10 mouse cellular contexts compared by ENCODE assay signal in genomic region chr13:112252991-112253620, GRCm38 (mm10). TPM values are rescaled to one million over a fixed set of nuclear protein-coding genes. Genes with fewer than 3 reads are reported as not detected.
DNase-seq lines count a peak whose midpoint lies in the region; ATAC-seq and TF ChIP-seq lines count a peak whose summit lies in the region.
"Had no signal": no experiment of that assay in that cellular context is flagged by ENCODE, and none has a peak within 500 bp of the region (broad histone marks: within the 10 kb centered on the region; RNA-seq: fewer than 3 reads in every experiment).

No protein-coding gene starts in this region.

- H3K27ac ChIP-seq in intestine, embryonic 14.5 days (ENCODE audit: low read depth): no peak overlapping the region
- H3K27ac ChIP-seq in intestine, postnatal 0 days (ENCODE audit: low read depth, low read length): no peak overlapping the region
- H3K27ac ChIP-seq in heart, postnatal 0 days (ENCODE audit: low read depth): peak overlapping the region; percentile 72; the same call in 1 of the 2 replicates

- no peak for DNase-seq in intestine, embryonic 14.5 days (ENCODE audit: low spot score)
- DNase-seq in embryo, embryonic 11 days: peak; percentile 58
- peak; percentile 90 for DNase-seq in heart, postnatal 0 days (ENCODE audit: low spot score)
- DNase-seq in lung, postnatal 10 days: peak; percentile 43
- no peak for DNase-seq in left cerebral cortex, postnatal 4 days
- DNase-seq in cerebellum, postnatal 4 days (ENCODE audit: low spot score in 2 of 2): no peak
- DNase-seq: cerebellum, adult 11-12 months had no signal

- intact Hi-C loops in left cerebral cortex, postnatal 4 days (cut with DNase I): loop anchor here (10.0 kb wide), 1 partner anchor 138 kb away; no protein-coding TSS in a partner anchor

- no peak overlapping the region for H3K4me2 ChIP-seq in intestine, embryonic 14.5 days (ENCODE audit: low read length)
- no peak overlapping the region for H3K4me2 ChIP-seq in intestine, postnatal 0 days (replicated peaks; ENCODE audit: low read depth)
- peak overlapping the region; percentile 46 for H3K4me2 ChIP-seq in heart, postnatal 0 days (ENCODE audit: low read depth, low read length)

- no peak for TF ChIP-seq CTCF in intestine, postnatal 0 days (IDR thresholded peaks at IDR 0.05; ENCODE audit: low read depth)
- TF ChIP-seq CTCF in heart, postnatal 0 days (IDR thresholded peaks at IDR 0.05; ENCODE audit: low read depth): no peak

- 0 out of 2 replicates have a peak, but pooled peaks have one; percentile 41 for TF ChIP-seq EP300 in heart, postnatal 0 days (IDR thresholded peaks at IDR 0.05; ENCODE audit: low read depth)

- H3K4me1 ChIP-seq in intestine, embryonic 14.5 days (replicated peaks; ENCODE audit: control insufficient read depth, insufficient read depth, low read length): peaks cover 12% of the 10 kb centered on the region
- H3K4me1 ChIP-seq in intestine, postnatal 0 days (replicated peaks; ENCODE audit: control insufficient read depth, insufficient read depth, low read length): 0 out of 2 replicates have a peak, but pooled peaks cover 2% of the 10 kb centered on the region
- peaks cover 27% of the 10 kb centered on the region for H3K4me1 ChIP-seq in heart, postnatal 0 days (ENCODE audit: control insufficient read depth, insufficient read depth)

- H3K4me3 ChIP-seq in intestine, embryonic 14.5 days (ENCODE audit: low read depth, low read length): no peak overlapping the region
- no peak overlapping the region for H3K4me3 ChIP-seq in intestine, postnatal 0 days (ENCODE audit: low read depth, low read length)
- no peak overlapping the region for H3K4me3 ChIP-seq in heart, postnatal 0 days (ENCODE audit: low read depth, low read length)

- ATAC-seq in intestine, embryonic 14.5 days (replicated peaks; ENCODE audit: low FRiP score, low TSS enrichment, low read depth): 0 out of 2 replicates have a peak, but pooled peaks have one; percentile 27
- no peak for ATAC-seq in intestine, postnatal 0 days
- ATAC-seq in heart, postnatal 0 days (ENCODE audit: insufficient read depth, low read depth): peak; percentile 83
- no peak for ATAC-seq in megakaryocyte progenitor cell, adult 5-6 weeks (replicated peaks; ENCODE audit: poor library complexity)
- ATAC-seq: forebrain, embryonic 14.5 days had no signal

- 31% methylated on average over 13 of the region's 13 CpGs for WGBS in intestine, embryonic 14.5 days
- 45% methylated on average over 13 of the region's 13 CpGs for WGBS in intestine, postnatal 0 days
- WGBS in heart, postnatal 0 days: 23% methylated on average over 13 of the region's 13 CpGs

- H3K36me3 ChIP-seq in intestine, embryonic 14.5 days (ENCODE audit: control insufficient read depth, insufficient read depth, low read length): no peaks in the 10 kb centered on the region
- H3K36me3 ChIP-seq in intestine, postnatal 0 days (ENCODE audit: control insufficient read depth, insufficient read depth): no peaks in the 10 kb centered on the region
- no peaks in the 10 kb centered on the region for H3K36me3 ChIP-seq in heart, postnatal 0 days (replicated peaks; ENCODE audit: control insufficient read depth, insufficient read depth, low read length)

- H3K27me3 ChIP-seq in intestine, embryonic 14.5 days (replicated peaks; ENCODE audit: control insufficient read depth, insufficient read depth, low read length): no peaks in the 10 kb centered on the region
- H3K27me3 ChIP-seq in intestine, postnatal 0 days (replicated peaks; ENCODE audit: control insufficient read depth, insufficient read depth, low read length): no peaks in the 10 kb centered on the region
- no peaks in the 10 kb centered on the region for H3K27me3 ChIP-seq in heart, postnatal 0 days (ENCODE audit: control insufficient read depth, insufficient read depth, low read length)

- no peak overlapping the region for H3K9ac ChIP-seq in intestine, embryonic 14.5 days (ENCODE audit: low read length)
- H3K9ac ChIP-seq in intestine, postnatal 0 days (ENCODE audit: low read depth, low read length): no peak overlapping the region
- H3K9ac ChIP-seq in heart, postnatal 0 days (replicated peaks; ENCODE audit: low read depth, low read length): 0 out of 2 replicates have a peak overlapping the region, but pooled peaks have one; percentile 25

- H3K9me3 ChIP-seq in intestine, embryonic 14.5 days (ENCODE audit: control insufficient read depth, low read length): no peaks in the 10 kb centered on the region
- H3K9me3 ChIP-seq in intestine, postnatal 0 days (ENCODE audit: control insufficient read depth): no peaks in the 10 kb centered on the region
- peaks cover 11% of the 10 kb centered on the region for H3K9me3 ChIP-seq in heart, postnatal 0 days (replicated peaks; ENCODE audit: control insufficient read depth, low read length)

RNA-seq across cellular contexts. Expression of gene Ankrd55, which starts 35.1 kb away (rescaled TPM):
- polyA plus RNA-seq in intestine, embryonic 14.5 days (2014; fragmentation: Nextera tagmentation; extraction: Ambion mirVana): 0.39 TPM in 1 of 2 replicates, not detected in the other
- 0.37 and 0.47 TPM in 2 replicates for polyA plus RNA-seq in intestine, postnatal 0 days (2015; fragmentation: Nextera tagmentation; extraction: Ambion mirVana)
- not detected in 2 replicates for total RNA-seq in heart, postnatal 0 days (2014; rRNA removed; ENCODE audit: low replicate concordance)
- 0.05 and 0.07 TPM in 2 replicates for polyA plus RNA-seq in heart, postnatal 0 days (2015; fragmentation: Nextera tagmentation; extraction: Ambion mirVana)
- total RNA-seq in left cerebral cortex, postnatal 4 days (2021): 1 to 10 TPM; 4.7 to 6.5 TPM
- not detected in 2 replicates for total RNA-seq in megakaryocyte progenitor cell, adult 5-6 weeks (2015)
- total RNA-seq in megakaryocyte progenitor cell, adult 5-6 weeks (2017): not detected in 2 replicates

Comparison
In these comparisons a context has a peak if more than half of its experiments do, and no peak if none do; other contexts are left out.
1. ATAC-seq: peak in intestine, embryonic 14.5 days (single experiment) and heart, postnatal 0 days (single experiment); none in intestine, postnatal 0 days (single experiment) and megakaryocyte progenitor cell, adult 5-6 weeks (single experiment).
2. DNase-seq: peak in embryo, embryonic 11 days (single experiment), heart, postnatal 0 days (single experiment) and lung, postnatal 10 days (single experiment); none in intestine, embryonic 14.5 days (single experiment), left cerebral cortex, postnatal 4 days (single experiment) and cerebellum, postnatal 4 days (0 of 2).